Mouse (Mus musculus): ENCODE data around the gene Gpr39.

DNA sequence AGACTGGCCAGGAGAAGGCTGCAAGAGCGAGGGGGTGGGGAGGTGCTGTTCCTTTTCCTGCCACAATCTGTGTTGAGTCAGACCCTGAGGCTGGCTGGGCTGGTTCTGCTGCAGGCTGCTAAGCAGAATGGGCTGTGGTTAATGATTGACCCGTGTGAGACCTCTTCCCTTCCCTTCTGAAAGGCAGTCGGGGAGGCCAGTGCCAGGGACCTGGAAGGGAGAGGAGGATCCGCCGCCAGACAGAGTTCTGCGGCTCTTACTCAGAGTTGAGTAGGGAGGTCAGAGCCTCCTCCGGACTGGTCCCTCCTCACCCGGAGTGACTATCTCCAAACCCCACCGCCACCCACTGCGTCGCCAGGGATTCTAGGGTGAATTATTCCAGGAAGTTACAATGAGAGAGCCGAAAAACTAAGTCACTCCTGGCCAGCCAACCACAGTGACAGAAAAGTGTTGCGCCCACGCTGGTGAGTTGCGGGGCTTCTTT is at the start of gene Gpr39:
- TF ChIP-seq POLR2A (IDR thresholded peaks at IDR 0.05; ENCODE audit: borderline replicate concordance, control insufficient read depth, low read depth, low read length) (no peak), CTCF (IDR thresholded peaks at IDR 0.05; ENCODE audit: control insufficient read depth, insufficient read depth, low read length) (no peak)

All from bone marrow, adult 2 months (tissue).